Comparison of ENCODE assay signal across 8 mouse cellular contexts in the genomic region with DNA sequence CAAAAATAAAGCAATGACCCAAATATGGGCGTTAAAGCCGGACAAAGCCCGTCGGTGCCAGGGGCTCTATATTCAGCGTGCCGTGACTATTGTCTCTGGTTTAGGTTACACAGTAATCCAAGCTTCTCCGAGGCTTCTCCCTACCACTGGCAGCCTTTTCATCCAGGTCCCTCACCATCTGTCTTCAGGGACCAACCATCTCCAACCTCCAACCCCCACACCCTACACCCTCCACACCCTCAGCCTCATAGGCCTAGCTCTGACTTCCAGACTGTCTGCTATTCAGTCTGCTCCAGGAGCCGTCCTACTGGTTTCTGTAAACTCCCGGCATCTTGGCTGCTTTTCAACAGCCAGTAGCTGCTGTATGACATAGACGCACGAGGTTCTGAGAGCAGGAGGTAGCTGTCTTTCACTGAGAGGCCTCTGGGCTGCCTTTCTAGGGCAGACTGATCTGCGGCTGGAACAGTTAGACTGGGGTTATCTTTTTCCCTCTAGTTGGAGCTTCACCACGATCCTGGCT. TPM values are rescaled to one million over a fixed set of nuclear protein-coding genes. Genes with fewer than 3 reads are reported as not detected.
DNase-seq lines count a peak whose midpoint lies in the region; ATAC-seq and TF ChIP-seq lines count a peak whose summit lies in the region.

No protein-coding gene starts in this region.

- H3K9me3 ChIP-seq in limb, embryonic 15.5 days, result no peaks in the 10 kb centered on the region

- no peaks in the 10 kb centered on the region for H3K27me3 ChIP-seq in limb, embryonic 15.5 days
- no peaks in the 10 kb centered on the region for H3K27me3 ChIP-seq in myocyte (ENCODE audit: control insufficient read depth, insufficient read depth, insufficient read length)

- peak overlapping the region; percentile 87; the same call in 1 of the 2 replicates for H3K4me2 ChIP-seq in limb, embryonic 15.5 days
- peak overlapping the region; percentile 99 for H3K4me2 ChIP-seq in myocyte (ENCODE audit: low read depth)

- DNase-seq in heart, adult 11 months, result peak; percentile 98
- no peak for DNase-seq in heart, postnatal 25 days (ENCODE audit: low spot score)
- DNase-seq in embryo, embryonic 9.5 days (ENCODE audit: extremely low spot score), result peak; percentile 52
- peak; percentile 69 for DNase-seq in heart, adult 8-10 months (ENCODE audit: low spot score)
- peak; percentile 55 for DNase-seq in kidney, adult 9 months
- DNase-seq in B cell, adult 2 months, result no peak

- 29% methylated on average over 13 of the region's 13 CpGs for WGBS in limb, embryonic 15.5 days

- intact Hi-C loops in heart, postnatal 25 days (cut with DNase I), result no loop called here

- peak; percentile 48 for TF ChIP-seq POLR2A in myocyte (IDR thresholded peaks at IDR 0.05; ENCODE audit: insufficient read length, low read depth)

- no peaks in the 10 kb centered on the region for H3K36me3 ChIP-seq in limb, embryonic 15.5 days
- no peaks in the 10 kb centered on the region for H3K36me3 ChIP-seq in myocyte (ENCODE audit: control insufficient read depth, insufficient read depth)

- H3K4me3 ChIP-seq in limb, embryonic 15.5 days, result no peak overlapping the region
- peak overlapping the region; percentile 20 for H3K4me3 ChIP-seq in myocyte

- no peak overlapping the region for H3K9ac ChIP-seq in limb, embryonic 15.5 days

- ATAC-seq in limb, embryonic 15.5 days (ENCODE audit: insufficient number of reproducible peaks, low FRiP score, low TSS enrichment, low read depth), result peak; percentile 46

- peak overlapping the region; percentile 47 for H3ac ChIP-seq in myocyte (ENCODE audit: control insufficient read depth, insufficient read length)

- no peaks in the 10 kb centered on the region for H3K79me2 ChIP-seq in myocyte (ENCODE audit: control insufficient read depth, insufficient read depth)

- peaks cover 55% of the 10 kb centered on the region for H3K4me1 ChIP-seq in limb, embryonic 15.5 days

- H3K27ac ChIP-seq in limb, embryonic 15.5 days, result peak overlapping the region; percentile 97

TF ChIP-seq in myocyte, 11 proteins besides CTCF, POLR2A, EP300 and RAD21:
- no peak for TF ChIP-seq E2F4 (IDR thresholded peaks at IDR 0.05; ENCODE audit: insufficient read depth)
- peak in 1 of 3 experiments; percentile 67 for TF ChIP-seq MYOD1 (IDR thresholded peaks at IDR 0.05; ENCODE audit: control insufficient read depth in 1 of 3, insufficient read length in 2 of 3, low read depth in 2 of 3)
- peak; percentile 83 for TF ChIP-seq SRF (IDR thresholded peaks at IDR 0.05; ENCODE audit: control insufficient read depth, insufficient read length, low read depth)
- no peak for TF ChIP-seq CEBPB (IDR thresholded peaks at IDR 0.05; ENCODE audit: insufficient read depth, poor library complexity, severe bottlenecking)
- TF ChIP-seq MAX (IDR thresholded peaks at IDR 0.05; ENCODE audit: low read depth), result no peak
- no peak for TF ChIP-seq REST (IDR thresholded peaks at IDR 0.05; ENCODE audit: insufficient read depth, insufficient read length)
- TF ChIP-seq MYOG (IDR thresholded peaks at IDR 0.05; ENCODE audit: control insufficient read depth in 1 of 3, insufficient read depth in 1 of 3, insufficient read length in 2 of 3, low read depth in 2 of 3), result peak in 1 of 3 experiments; percentile 47
- TF ChIP-seq POLR2AphosphoS2 (IDR thresholded peaks at IDR 0.05; ENCODE audit: insufficient read length, low read depth), result peak; percentile 52
TF ChIP-seq in myocyte: peak in this region for 4.

RNA-seq across cellular contexts. Expression of a gene that starts 9.2 kb away (rescaled TPM):
- not detected for total RNA-seq in heart, postnatal 25 days (2021)
- total RNA-seq in heart, adult 8-10 months (2022), result not detected
- not detected in 2 replicates for polyA plus RNA-seq in limb, embryonic 15.5 days (2015; fragmentation: Nextera tagmentation; extraction: Ambion mirVana)
- polyA plus RNA-seq in myocyte (2012; fragmentation: generic; extraction: Trizol), result not detected

RNA-seq across cellular contexts. Expression of a gene that starts 9.3 kb away (rescaled TPM):
- total RNA-seq in heart, postnatal 25 days (2021), result not detected
- not detected for total RNA-seq in heart, adult 8-10 months (2022)
- not detected in 2 replicates for polyA plus RNA-seq in limb, embryonic 15.5 days (2015; fragmentation: Nextera tagmentation; extraction: Ambion mirVana)
- not detected for polyA plus RNA-seq in myocyte (2012; fragmentation: generic; extraction: Trizol)

Comparison
In these comparisons a context has a peak if more than half of its experiments do, and no peak if none do; other contexts are left out.
1. DNase-seq: peak in heart, adult 11 months (single experiment), embryo, embryonic 9.5 days (single experiment), heart, adult 8-10 months (single experiment) and kidney, adult 9 months (single experiment); none in heart, postnatal 25 days (single experiment) and B cell, adult 2 months (0 of 2).